Mouse (Mus musculus) olfactory bulb, adult 2 months (tissue): ENCODE measurements around the gene Kcnj2.

ENCODE experiments used
- CTCF ChIP-seq: fragments of 200-500 bp; IDR thresholded peaks from 2 replicates; pipeline ENCODE4 v1.5.1; 2012; ENCODE audit warnings: low read depth, mild to moderate bottlenecking, low read length, moderate library complexity; ENCODE audit not compliant: insufficient read depth
- POLR2A ChIP-seq: fragments of 200-500 bp; IDR thresholded peaks from 2 replicates; pipeline ENCODE4 v1.6.1; 2012; ENCODE audit warnings: mild to moderate bottlenecking, low read depth, low read length, moderate library complexity; ENCODE audit not compliant: insufficient read depth

- TF ChIP-seq CTCF (no peak), POLR2A (no peak)
Observed at GRCm38 (mm10) chr11:111123324-111123723, 57.4 kb downstream of the Kcnj2 start.
